Mouse (Mus musculus): Measurements from ENCODE around the gene Slc7a5.
A peak's percentile ranks its signal among the peaks of the same experiment; 100 is the strongest.

DNA sequence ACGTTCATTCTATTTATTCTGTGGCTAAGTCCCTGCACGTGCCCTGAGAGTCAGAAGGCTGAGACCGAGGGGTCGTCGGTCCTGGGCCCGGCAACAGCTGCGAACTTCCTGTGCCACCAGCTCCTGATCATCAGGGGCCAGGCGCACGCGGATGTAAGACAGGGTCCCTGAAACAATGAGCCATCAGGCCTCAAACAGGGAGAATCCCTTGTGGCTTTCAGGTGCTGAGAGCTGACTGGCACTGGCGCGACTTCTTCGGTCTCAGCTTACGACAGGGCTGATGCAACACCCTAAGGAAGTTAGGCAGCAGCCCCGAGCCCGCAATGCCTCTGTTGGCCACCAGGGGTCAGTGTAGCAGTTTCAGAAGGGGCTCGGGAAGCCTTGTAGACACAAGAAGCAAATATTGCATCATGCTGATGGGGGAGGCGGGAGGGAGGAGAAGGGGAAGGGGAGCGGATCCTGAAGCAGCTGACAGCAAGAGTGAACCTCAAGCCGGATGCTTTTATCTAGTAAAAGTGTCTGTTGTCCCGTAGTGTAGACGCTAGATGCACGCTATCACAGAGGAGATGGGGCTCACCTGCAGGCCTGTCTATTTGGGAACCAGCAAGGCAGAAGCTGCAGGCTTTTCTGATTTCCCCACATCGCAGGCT, 56.5 kb downstream of the Slc7a5 start:
- TF ChIP-seq CTCF (IDR thresholded peaks at IDR 0.05; ENCODE audit: low read depth, low read length), result peak; percentile 98
- no peak for TF ChIP-seq POLR2AphosphoS5 (IDR thresholded peaks at IDR 0.05; ENCODE audit: insufficient replicate concordance, low read depth, low read length)

Data from G1E (cell line).